13 mouse cellular contexts compared by ENCODE assay signal in genomic region chr3:66295236-66295635, GRCm38 (mm10). TPM values are rescaled to one million over a fixed set of nuclear protein-coding genes. Genes with fewer than 3 reads are reported as not detected.
A peak's percentile ranks its signal among the peaks of the same experiment; 100 is the strongest.
DNase-seq lines count a peak whose midpoint lies in the region; ATAC-seq and TF ChIP-seq lines count a peak whose summit lies in the region.
"Had no signal": no experiment of that assay in that cellular context is flagged by ENCODE, and none has a peak within 500 bp of the region (broad histone marks: within the 10 kb centered on the region; RNA-seq: fewer than 3 reads in every experiment).

No protein-coding gene starts in this region.

- H3K4me2 ChIP-seq in lung, embryonic 15.5 days, result peak overlapping the region; percentile 44; the same call in 1 of the 2 replicates
- H3K4me2 ChIP-seq in forebrain, embryonic 15.5 days (replicated peaks), result no peak overlapping the region; the same call in 1 of the 2 replicates
- H3K4me2 ChIP-seq in hindbrain, postnatal 0 days (ENCODE audit: low read depth, low read length), result no peak overlapping the region
- H3K4me2 ChIP-seq in neural tube, embryonic 12.5 days (replicated peaks), result no peak overlapping the region
- H3K4me2 ChIP-seq: intestine, embryonic 15.5 days had no signal

- no peak overlapping the region for H3K4me3 ChIP-seq in lung, embryonic 15.5 days
- peak overlapping the region; percentile 2; the same call in 1 of the 2 replicates for H3K4me3 ChIP-seq in forebrain, embryonic 15.5 days
- no peak overlapping the region for H3K4me3 ChIP-seq in hindbrain, postnatal 0 days (ENCODE audit: low read length)
- no peak overlapping the region for H3K4me3 ChIP-seq in neural tube, embryonic 12.5 days
- H3K4me3 ChIP-seq: erythroblast, embryonic 14.5 days; heart, adult 2 months; intestine, embryonic 15.5 days had no signal

- no peak for ATAC-seq in lung, embryonic 15.5 days (ENCODE audit: borderline replicate concordance, extremely low read depth, low FRiP score, low TSS enrichment)
- no peak for ATAC-seq in forebrain, embryonic 15.5 days (replicated peaks)
- ATAC-seq in hindbrain, postnatal 0 days, result no peak
- 0 out of 2 replicates have a peak, but pooled peaks have one; percentile 52 for ATAC-seq in neural tube, embryonic 12.5 days (ENCODE audit: low FRiP score, low read depth)
- ATAC-seq in megakaryocyte-erythroid progenitor cell, adult 5-6 weeks (replicated peaks; ENCODE audit: low FRiP score, low TSS enrichment, poor library complexity, severe bottlenecking), result no peak
- ATAC-seq: intestine, embryonic 15.5 days had no signal

- no peaks in the 10 kb centered on the region for H3K9me3 ChIP-seq in lung, embryonic 15.5 days
- no peaks in the 10 kb centered on the region for H3K9me3 ChIP-seq in forebrain, embryonic 15.5 days
- no peaks in the 10 kb centered on the region for H3K9me3 ChIP-seq in hindbrain, postnatal 0 days (ENCODE audit: low read length)
- H3K9me3 ChIP-seq in neural tube, embryonic 12.5 days, result no peaks in the 10 kb centered on the region; the same call in 1 of the 2 replicates
- H3K9me3 ChIP-seq: intestine, embryonic 15.5 days had no signal

- 87% methylated on average over 9 of the region's 9 CpGs for WGBS in lung, embryonic 15.5 days
- 10% methylated on average over 9 of the region's 9 CpGs for WGBS in forebrain, embryonic 15.5 days
- 26% methylated on average over 9 of the region's 9 CpGs for WGBS in hindbrain, postnatal 0 days
- 39% methylated on average over 9 of the region's 9 CpGs for WGBS in neural tube, embryonic 12.5 days

- H3K27me3 ChIP-seq in lung, embryonic 15.5 days, result no peaks in the 10 kb centered on the region
- H3K27me3 ChIP-seq in forebrain, embryonic 15.5 days, result no peaks in the 10 kb centered on the region
- H3K27me3 ChIP-seq in hindbrain, postnatal 0 days (ENCODE audit: insufficient read depth, low read length), result no peaks in the 10 kb centered on the region
- no peaks in the 10 kb centered on the region for H3K27me3 ChIP-seq in neural tube, embryonic 12.5 days (replicated peaks)
- H3K27me3 ChIP-seq: intestine, embryonic 15.5 days had no signal

- DNase-seq in lung, postnatal 10 days, result no peak
- DNase-seq in hindbrain, postnatal 0 days (ENCODE audit: low spot score), result peak; percentile 30
- DNase-seq in cerebellum, adult 18-20 months, result no peak
- DNase-seq: cerebellum, adult 11-12 months; heart, adult 2 months; heart, postnatal 10 days; lung, embryonic 14.5 days had no signal

- no peak for TF ChIP-seq CTCF in hindbrain, postnatal 0 days (IDR thresholded peaks at IDR 0.05; ENCODE audit: low read depth)

- no peak overlapping the region for H3K9ac ChIP-seq in lung, embryonic 15.5 days
- H3K9ac ChIP-seq in forebrain, embryonic 15.5 days (replicated peaks), result no peak overlapping the region
- no peak overlapping the region for H3K9ac ChIP-seq in hindbrain, postnatal 0 days (replicated peaks; ENCODE audit: low read length)
- no peak overlapping the region for H3K9ac ChIP-seq in neural tube, embryonic 12.5 days
- H3K9ac ChIP-seq: intestine, embryonic 15.5 days; lung, embryonic 14.5 days had no signal

- no peak overlapping the region for H3K27ac ChIP-seq in lung, embryonic 15.5 days
- no peak overlapping the region for H3K27ac ChIP-seq in forebrain, embryonic 15.5 days (replicated peaks)
- H3K27ac ChIP-seq in hindbrain, postnatal 0 days, result no peak overlapping the region
- H3K27ac ChIP-seq in neural tube, embryonic 12.5 days, result no peak overlapping the region
- H3K27ac ChIP-seq: heart, adult 2 months; intestine, embryonic 15.5 days had no signal

- no peaks in the 10 kb centered on the region for H3K36me3 ChIP-seq in lung, embryonic 15.5 days
- H3K36me3 ChIP-seq in forebrain, embryonic 15.5 days, result no peaks in the 10 kb centered on the region
- no peaks in the 10 kb centered on the region for H3K36me3 ChIP-seq in hindbrain, postnatal 0 days (ENCODE audit: insufficient read depth, low read length)
- no peaks in the 10 kb centered on the region for H3K36me3 ChIP-seq in neural tube, embryonic 12.5 days
- H3K36me3 ChIP-seq: intestine, embryonic 15.5 days had no signal

- 0 out of 2 replicates have a peak, but pooled peaks cover 8% of the 10 kb centered on the region for H3K4me1 ChIP-seq in lung, embryonic 15.5 days
- peaks cover 6% of the 10 kb centered on the region for H3K4me1 ChIP-seq in forebrain, embryonic 15.5 days
- no peaks in the 10 kb centered on the region for H3K4me1 ChIP-seq in hindbrain, postnatal 0 days (ENCODE audit: insufficient read depth, low read length)
- H3K4me1 ChIP-seq in neural tube, embryonic 12.5 days, result peaks cover 14% of the 10 kb centered on the region

RNA-seq across cellular contexts. Expression of gene Veph1, which starts 1.4 kb away (rescaled TPM):
- polyA plus RNA-seq in lung, embryonic 15.5 days (2015; fragmentation: Nextera tagmentation; extraction: Ambion mirVana), result 5.4 and 6.0 TPM in 2 replicates
- 10.2 and 11.7 TPM in 2 replicates for polyA plus RNA-seq in forebrain, embryonic 15.5 days (2015; fragmentation: Nextera tagmentation; extraction: Ambion mirVana)
- total RNA-seq in hindbrain, postnatal 0 days (2014; rRNA removed), result 0.50 and 0.84 TPM in 2 replicates
- polyA plus RNA-seq in hindbrain, postnatal 0 days (2015; fragmentation: Nextera tagmentation; extraction: Ambion mirVana), result 0.68 and 0.75 TPM in 2 replicates
- 5.8 and 6.4 TPM in 2 replicates for polyA plus RNA-seq in neural tube, embryonic 12.5 days (2016; fragmentation: Nextera tagmentation; extraction: Ambion mirVana)
- total RNA-seq in megakaryocyte-erythroid progenitor cell, adult 5-6 weeks (2014; fragmentation: Nextera tagmentation), result not detected in 2 replicates
- not detected in 2 replicates for total RNA-seq in megakaryocyte-erythroid progenitor cell, adult 5-6 weeks (2017)
- total RNA-seq: heart, adult 2 months had no signal
- polyA plus RNA-seq: erythroblast, embryonic 14.5 days had no signal
